Mouse (Mus musculus): ENCODE data around the gene Gli2.

Gene Gli2

GRCm38 (mm10) chr1:118795415-118796167 is 257.8 kb downstream of the Gli2 start:
- no peak for DNase-seq (ENCODE audit: low spot score)

DNA sequence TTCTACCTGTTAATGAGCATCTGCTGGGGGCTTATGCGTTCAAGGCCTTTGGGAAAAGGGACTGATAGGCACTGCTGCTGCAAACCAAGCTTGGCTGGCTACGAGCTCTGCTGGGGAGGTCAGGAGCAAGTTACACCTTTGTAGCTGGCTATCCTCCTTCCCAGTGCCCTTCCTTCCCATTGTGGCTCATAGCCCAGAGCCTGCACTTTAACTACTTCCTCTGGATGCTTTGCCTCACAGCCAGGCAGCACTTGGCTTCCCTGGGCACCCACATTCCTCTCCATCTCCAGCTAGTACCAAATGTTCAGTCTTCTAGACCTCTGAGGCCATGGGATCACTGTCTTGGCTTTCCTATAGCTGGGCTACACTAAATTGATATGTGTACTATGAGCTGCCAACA is 263.5 kb downstream of the Gli2 start:
- DNase-seq (ENCODE audit: low spot score), result no peak

DNA sequence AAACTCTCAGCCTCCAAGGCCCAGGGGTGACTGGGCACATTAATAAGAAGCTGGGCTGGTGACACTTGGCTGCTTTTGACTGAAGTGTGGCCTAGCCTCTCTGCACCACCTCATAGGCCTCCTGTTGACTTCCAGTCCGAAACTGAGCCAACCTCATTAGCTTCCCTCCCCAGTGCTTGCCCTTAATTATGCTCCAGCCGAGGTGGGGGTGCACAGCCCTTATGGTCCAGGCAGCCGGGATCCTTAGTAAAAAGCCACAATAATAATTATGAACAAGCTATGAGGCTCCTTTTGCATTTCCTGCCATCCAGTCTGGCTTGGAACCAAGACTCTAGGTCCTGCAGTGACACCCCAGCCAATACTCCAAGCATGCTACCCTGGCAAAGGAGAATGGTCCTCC is 264.0 kb downstream of the Gli2 start:
- DNase-seq (ENCODE audit: low spot score), result no peak

- DNase-seq (ENCODE audit: low spot score), result no peak
These were observed 264.6 kb downstream of the Gli2 start for GRCm38 (mm10) chr1:118788813-118789212.

GRCm38 (mm10) chr1:118787486-118787885 is 265.9 kb downstream of the Gli2 start:
- DNase-seq (ENCODE audit: low spot score), result no peak
